Mouse (Mus musculus) myocyte (in vitro differentiated cells): ENCODE measurements around the gene Amigo1. TPM values are rescaled to one million over a fixed set of nuclear protein-coding genes. Genes with fewer than 3 reads are reported as not detected.

Experiments used
- H3K27me3 ChIP-seq: one replicate; pipeline ENCODE4 v1.6.1; 2011; ENCODE audit not compliant: control insufficient read depth, insufficient read depth, insufficient read length
- H3K36me3 ChIP-seq: one replicate; pipeline ENCODE4 v1.6.1; 2011; ENCODE audit not compliant: control insufficient read depth, insufficient read depth
- H3K4me2 ChIP-seq: one replicate; pipeline ENCODE4 v1.6.1; 2011; ENCODE audit warnings: low read depth, control low read depth
- H3K4me3 ChIP-seq: one replicate; pipeline ENCODE4 v1.5.1; 2011; ENCODE audit warnings: mild to moderate bottlenecking, control low read depth, moderate library complexity
- H3K79me2 ChIP-seq: one replicate; pipeline ENCODE4 v1.6.1; 2011; ENCODE audit not compliant: control insufficient read depth, insufficient read depth
- H3ac ChIP-seq: one replicate; pipeline ENCODE4 v1.6.1; 2011; ENCODE audit not compliant: control insufficient read depth, insufficient read length
- CEBPB ChIP-seq: IDR thresholded peaks from 2 replicates; pipeline ENCODE4 v1.6.1; 2011; ENCODE audit warnings: mild to moderate bottlenecking, moderate library complexity; ENCODE audit not compliant: poor library complexity, insufficient read depth, severe bottlenecking
- E2F4 ChIP-seq: IDR thresholded peaks from one replicate; pipeline ENCODE4 v1.6.1; 2011; ENCODE audit warnings: mild to moderate bottlenecking, control low read depth, moderate library complexity; ENCODE audit not compliant: insufficient read depth
- MAX ChIP-seq: IDR thresholded peaks from one replicate; pipeline ENCODE4 v1.6.1; 2011; ENCODE audit warnings: low read depth, mild to moderate bottlenecking, control low read depth
- MYOD1 ChIP-seq, 3 experiments: IDR thresholded peaks; one replicate each; pipeline ENCODE4 v1.6.1; 2011; ENCODE audit warnings: control low read depth in 2 of 3, low read depth in 2 of 3, mild to moderate bottlenecking in 2 of 3, moderate library complexity in 1 of 3; ENCODE audit not compliant: insufficient read length in 2 of 3, control insufficient read depth in 1 of 3
- MYOG ChIP-seq, 3 experiments: IDR thresholded peaks; one replicate each; pipeline ENCODE4 v1.6.1; 2011; ENCODE audit warnings: control low read depth in 2 of 3, low read depth in 2 of 3, mild to moderate bottlenecking in 2 of 3; ENCODE audit not compliant: insufficient read length in 2 of 3, control insufficient read depth in 1 of 3, insufficient read depth in 1 of 3
- POLR2A ChIP-seq: IDR thresholded peaks from one replicate; pipeline ENCODE4 v1.6.1; 2011; ENCODE audit warnings: low read depth, mild to moderate bottlenecking, control low read depth, moderate library complexity; ENCODE audit not compliant: insufficient read length
- POLR2AphosphoS2 ChIP-seq: IDR thresholded peaks from one replicate; pipeline ENCODE4 v1.6.1; 2011; ENCODE audit warnings: low read depth, control low read depth; ENCODE audit not compliant: insufficient read length
- REST ChIP-seq: IDR thresholded peaks from one replicate; pipeline ENCODE4 v1.6.1; 2011; ENCODE audit warnings: mild to moderate bottlenecking, control low read depth, moderate library complexity; ENCODE audit not compliant: insufficient read depth, insufficient read length
- SRF ChIP-seq: IDR thresholded peaks from one replicate; pipeline ENCODE4 v1.6.1; 2011; ENCODE audit warnings: low read depth; ENCODE audit not compliant: control insufficient read depth, insufficient read length
- TCF12 ChIP-seq: IDR thresholded peaks from one replicate; pipeline ENCODE4 v1.6.1; 2011; ENCODE audit warnings: mild to moderate bottlenecking, control low read depth; ENCODE audit not compliant: poor library complexity, insufficient read depth, severe bottlenecking
- TCF3 ChIP-seq: IDR thresholded peaks from one replicate; pipeline ENCODE4 v1.6.1; 2011; ENCODE audit warnings: low read depth, control low read depth; ENCODE audit not compliant: insufficient read length
- USF1 ChIP-seq: IDR thresholded peaks from one replicate; pipeline ENCODE4 v1.6.1; 2011; ENCODE audit warnings: low read depth, mild to moderate bottlenecking, control low read depth, moderate library complexity
- polyA plus RNA-seq: library from polyadenylated mRNA; unstranded; fragments of >200 nt; fragmentation: generic; extraction: Trizol; gene quantifications from one replicate; pipeline ENCODE4 v1.2.1, GENCODE M21; 2012; ENCODE audit warnings: missing spikeins

The Amigo1 gene
- polyA plus RNA-seq, 1 experiment: 3.3 TPM

DNA sequence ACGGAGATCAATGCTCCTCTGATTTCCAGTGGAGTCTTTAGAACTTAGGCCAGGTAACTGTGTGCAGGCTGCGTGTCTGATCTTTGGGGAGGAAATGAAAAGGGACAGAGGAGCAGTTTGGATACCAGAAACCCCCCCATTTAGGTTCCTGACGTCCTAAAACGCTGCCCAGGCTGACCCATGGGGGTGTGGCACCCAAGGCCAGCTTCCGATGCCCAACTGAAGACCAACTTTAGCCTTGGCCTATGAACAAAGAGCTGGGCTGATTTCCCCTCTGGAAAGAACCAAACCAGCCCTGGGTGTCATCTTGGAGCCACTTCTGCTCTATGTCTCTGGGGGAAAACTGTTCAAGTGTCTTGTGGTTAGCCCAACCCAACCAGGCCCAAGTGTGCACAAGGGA lies 22.0 kb upstream of the Amigo1 start:
- Histone ChIP-seq H3K27me3 (peaks cover 28% of the 10 kb centered on the region), H3K79me2 (no peaks in the 10 kb centered on the region), H3K36me3 (no peaks in the 10 kb centered on the region), H3ac (no peak overlapping the region), H3K4me2 (no peak overlapping the region), H3K4me3 (no peak overlapping the region)
- no peak for TF ChIP-seq POLR2A
- no peak for TF ChIP-seq POLR2AphosphoS2
- no peak for TF ChIP-seq MAX
- no peak for TF ChIP-seq MYOG (IDR thresholded peaks at IDR 0.05; ENCODE audit: control insufficient read depth in 1 of 3, insufficient read depth in 1 of 3, insufficient read length in 2 of 3, low read depth in 2 of 3)
- TF ChIP-seq USF1: no peak
- no peak for TF ChIP-seq REST
- TF ChIP-seq E2F4: no peak
- TF ChIP-seq SRF: no peak
- TF ChIP-seq CEBPB: no peak
- no peak for TF ChIP-seq MYOD1 (IDR thresholded peaks at IDR 0.05; ENCODE audit: control insufficient read depth in 1 of 3, insufficient read length in 2 of 3, low read depth in 2 of 3)
- TF ChIP-seq TCF12: no peak
- TF ChIP-seq TCF3: no peak

DNA sequence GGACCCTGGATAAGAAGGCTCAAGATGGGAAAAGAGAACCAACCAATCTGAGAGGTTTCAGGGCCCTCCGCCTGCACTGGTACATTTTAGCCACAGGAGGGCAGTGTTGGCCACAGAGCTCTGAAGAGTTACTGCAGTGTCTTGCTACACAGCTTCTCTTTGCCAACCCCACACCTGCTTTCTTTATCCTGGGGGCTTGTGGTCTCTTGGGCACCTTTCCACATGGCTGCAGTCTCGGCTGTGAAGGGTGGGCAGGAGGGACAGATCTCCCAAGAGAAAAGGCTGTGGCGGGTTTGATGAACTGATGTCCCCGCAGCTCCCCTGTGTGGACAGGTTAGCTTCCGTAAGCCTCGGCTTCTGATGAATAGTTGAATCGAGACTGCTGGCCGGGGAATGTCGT lies 21.3 kb upstream of the Amigo1 start:
- TF ChIP-seq TCF12 (no peak), TCF3 (no peak), MAX (no peak), E2F4 (no peak), REST (no peak)
- H3K36me3 ChIP-seq: no peaks in the 10 kb centered on the region
- peaks cover 21% of the 10 kb centered on the region for H3K27me3 ChIP-seq
- no peak overlapping the region for H3ac ChIP-seq
- H3K4me2 ChIP-seq: no peak overlapping the region
- H3K4me3 ChIP-seq: no peak overlapping the region
- H3K79me2 ChIP-seq: no peaks in the 10 kb centered on the region

DNA sequence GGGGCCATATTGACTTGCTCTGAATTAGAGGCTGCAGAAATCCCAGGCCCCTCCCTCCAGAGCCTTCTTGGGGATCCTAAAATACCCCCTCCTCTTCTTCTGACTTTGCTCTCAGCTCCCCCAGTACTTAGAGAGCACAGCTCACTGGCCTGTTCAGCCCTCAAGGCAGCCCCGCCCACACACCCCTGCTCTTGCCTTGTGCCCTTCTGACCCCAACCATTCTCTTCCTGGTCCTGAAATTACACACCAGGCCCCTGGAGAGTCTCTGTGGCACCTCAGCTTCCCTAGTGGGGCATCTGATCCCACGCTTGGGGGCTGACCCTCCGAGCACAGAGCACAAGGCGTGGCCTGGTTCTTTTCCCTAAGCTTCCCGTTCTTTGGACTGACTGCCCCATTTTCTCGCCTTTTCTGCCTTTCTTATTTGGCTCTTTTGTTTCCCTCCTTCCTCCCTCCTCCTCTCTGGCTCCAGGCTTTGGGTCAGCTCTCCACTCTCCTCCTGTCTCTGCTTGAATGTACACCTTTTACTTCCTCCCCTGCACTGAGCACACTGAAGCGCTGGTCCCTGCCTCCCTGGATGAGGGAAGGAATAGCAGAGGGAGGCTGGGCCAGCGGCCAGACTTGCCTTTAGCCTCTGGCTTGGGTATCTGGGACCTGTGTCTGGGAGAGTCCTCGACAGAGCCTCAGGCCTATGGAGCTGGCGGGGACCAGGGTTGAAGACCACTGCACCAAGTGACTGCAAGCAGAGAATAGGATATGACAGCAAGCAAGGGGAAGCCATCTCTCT lies 20.4 kb upstream of the Amigo1 start:
- H3K4me2 ChIP-seq: peak overlapping the region; percentile 2
- TF ChIP-seq CEBPB: no peak

DNA sequence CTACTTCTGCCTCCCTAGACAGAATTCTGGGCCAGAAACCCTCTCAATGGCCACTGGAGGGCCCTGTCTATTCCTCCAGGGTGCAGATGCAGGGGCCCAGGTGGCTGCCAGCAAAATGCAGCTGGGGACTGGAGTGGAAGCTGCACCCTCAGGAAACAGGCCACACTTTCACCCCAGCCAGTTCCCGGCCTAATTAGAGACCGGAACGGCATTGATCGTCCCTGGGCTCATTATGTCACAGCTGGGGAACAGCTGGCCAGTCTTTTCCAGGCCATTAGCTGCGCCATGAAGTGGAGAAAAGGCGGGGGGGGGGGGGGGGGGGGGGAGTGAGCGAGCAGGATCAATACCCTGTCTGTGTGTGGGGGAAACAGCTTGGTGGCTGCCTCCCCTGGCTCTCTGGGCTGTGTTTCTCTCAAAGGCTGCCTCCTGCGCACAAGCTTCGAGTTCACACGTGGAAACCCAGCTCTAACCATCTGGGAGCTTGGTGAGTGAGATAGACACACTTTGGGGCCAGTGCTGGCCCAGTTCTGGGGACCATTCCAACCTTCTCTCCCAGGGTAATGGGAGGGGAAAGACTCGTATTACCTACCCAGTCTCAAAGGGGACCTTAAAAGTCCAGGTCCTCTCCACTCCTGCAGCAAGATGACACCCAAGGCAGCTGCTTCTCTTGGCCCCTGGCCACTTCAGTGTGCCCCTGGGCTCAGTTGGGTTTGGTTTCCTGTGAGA lies 19.5 kb upstream of the Amigo1 start:
- Histone ChIP-seq H3K36me3 (no peaks in the 10 kb centered on the region), H3K4me3 (no peak overlapping the region), H3K4me2 (no peak overlapping the region), H3K27me3 (peaks cover 12% of the 10 kb centered on the region), H3K79me2 (no peaks in the 10 kb centered on the region), H3ac (no peak overlapping the region)
- TF ChIP-seq POLR2A: no peak
- no peak for TF ChIP-seq TCF3
- TF ChIP-seq MYOD1 (IDR thresholded peaks at IDR 0.05; ENCODE audit: control insufficient read depth in 1 of 3, insufficient read length in 2 of 3, low read depth in 2 of 3): peak in 1 of 3 experiments; percentile 52
- no peak for TF ChIP-seq REST
- no peak for TF ChIP-seq E2F4
- no peak for TF ChIP-seq MAX
- TF ChIP-seq USF1: no peak
- TF ChIP-seq CEBPB: no peak
- TF ChIP-seq MYOG (IDR thresholded peaks at IDR 0.05; ENCODE audit: control insufficient read depth in 1 of 3, insufficient read depth in 1 of 3, insufficient read length in 2 of 3, low read depth in 2 of 3): peak in 1 of 3 experiments; percentile 60

More for the DNA sequence above, 20.4 kb upstream of the Amigo1 start:
- H3ac ChIP-seq: no peak overlapping the region
- H3K27me3 ChIP-seq: peaks cover 17% of the 10 kb centered on the region
- no peaks in the 10 kb centered on the region for H3K36me3 ChIP-seq
- no peaks in the 10 kb centered on the region for H3K79me2 ChIP-seq
- H3K4me3 ChIP-seq: no peak overlapping the region

DNA sequence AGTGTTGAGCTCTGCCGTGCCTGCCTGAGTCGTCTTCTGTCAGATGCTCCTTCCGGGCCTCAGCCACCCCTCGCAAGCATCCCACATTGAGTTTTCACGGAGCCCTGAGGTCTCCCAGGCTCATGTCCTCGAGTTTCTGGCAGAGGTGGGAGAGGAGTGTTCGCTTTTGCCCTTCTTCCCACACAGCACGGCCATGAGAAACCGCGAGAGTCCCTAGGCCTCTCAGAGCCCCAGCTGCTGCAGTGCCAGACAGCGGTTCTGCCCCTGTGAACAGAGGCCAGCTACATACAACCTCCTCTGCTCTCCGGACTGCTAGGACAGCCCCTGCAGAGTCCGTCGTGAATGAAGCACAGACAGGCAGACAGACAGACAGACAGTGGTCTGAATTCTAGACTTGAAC lies 18.6 kb upstream of the Amigo1 start:
- H3K4me3 ChIP-seq: no peak overlapping the region
- H3K27me3 ChIP-seq: peaks cover 18% of the 10 kb centered on the region
- H3K36me3 ChIP-seq: no peaks in the 10 kb centered on the region
- H3K4me2 ChIP-seq: no peak overlapping the region
- H3K79me2 ChIP-seq: no peaks in the 10 kb centered on the region
- H3ac ChIP-seq: no peak overlapping the region
- TF ChIP-seq USF1: no peak
- TF ChIP-seq POLR2A: no peak
- no peak for TF ChIP-seq SRF
- TF ChIP-seq POLR2AphosphoS2: no peak
- TF ChIP-seq TCF12: no peak
- no peak for TF ChIP-seq REST
- no peak for TF ChIP-seq CEBPB
- no peak for TF ChIP-seq MAX
- TF ChIP-seq E2F4: no peak
- TF ChIP-seq MYOD1 (IDR thresholded peaks at IDR 0.05; ENCODE audit: control insufficient read depth in 1 of 3, insufficient read length in 2 of 3, low read depth in 2 of 3): no peak
- no peak for TF ChIP-seq MYOG (IDR thresholded peaks at IDR 0.05; ENCODE audit: control insufficient read depth in 1 of 3, insufficient read depth in 1 of 3, insufficient read length in 2 of 3, low read depth in 2 of 3)
- no peak for TF ChIP-seq TCF3
